Mouse (Mus musculus): Measurements from ENCODE around the gene Mark4.

Gene Mark4

DNA sequence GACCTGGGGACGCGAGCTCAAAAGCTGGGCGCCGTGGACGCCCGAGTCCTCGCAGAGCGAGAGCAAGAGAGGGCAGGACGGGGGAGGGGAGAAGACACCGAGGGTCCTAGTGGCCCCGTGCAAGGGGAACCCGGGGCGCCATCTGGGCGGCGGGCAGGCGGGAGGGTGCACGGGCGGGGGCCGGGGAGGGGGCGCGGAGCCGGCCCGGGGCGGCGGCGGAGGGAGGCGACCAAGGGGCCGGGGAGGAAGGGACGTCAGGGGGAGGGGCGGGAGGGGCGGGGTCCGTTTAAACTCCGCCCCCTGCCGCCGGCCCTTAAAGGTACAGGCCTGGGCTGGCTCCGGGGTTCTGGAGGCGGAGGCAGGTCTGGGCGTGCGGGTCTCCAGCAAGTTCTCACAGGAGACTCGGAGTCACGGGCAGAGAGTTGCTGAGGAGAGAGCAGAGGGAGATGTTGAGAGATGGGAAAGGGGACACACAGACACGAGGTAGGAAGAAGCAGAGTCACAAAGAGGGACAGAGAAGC, at the start of gene Mark4:
Gene Mark4, minus strand, starts transcription at position 231 of the 521 bp plus-strand sequence.
- DNase-seq (ENCODE audit: low read depth, low spot score), result peak; percentile 70

DNA sequence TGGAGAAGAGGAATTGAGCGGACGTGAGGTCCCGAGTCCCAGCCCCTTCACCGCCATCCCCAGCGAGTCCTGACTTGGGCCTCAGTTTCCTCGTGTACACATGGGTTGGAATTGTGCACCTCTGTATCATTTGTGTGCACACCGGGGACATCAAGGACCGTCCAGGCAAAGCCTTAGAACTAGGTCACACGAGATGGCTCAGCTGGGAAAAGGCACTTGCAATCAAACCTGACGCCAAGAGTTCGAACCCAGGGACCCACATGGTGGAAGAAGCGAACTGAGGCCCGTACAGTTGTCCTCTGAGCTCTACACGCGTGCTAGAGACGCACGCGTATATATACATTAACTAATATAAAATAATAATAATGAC, 49.0 kb upstream of the Mark4 start:
- DNase-seq (ENCODE audit: low read depth, low spot score), result no peak

- DNase-seq (ENCODE audit: low read depth, low spot score), result no peak
These were observed 48.5 kb upstream of the Mark4 start for GRCm38 (mm10) chr7:19506969-19507611.

DNA sequence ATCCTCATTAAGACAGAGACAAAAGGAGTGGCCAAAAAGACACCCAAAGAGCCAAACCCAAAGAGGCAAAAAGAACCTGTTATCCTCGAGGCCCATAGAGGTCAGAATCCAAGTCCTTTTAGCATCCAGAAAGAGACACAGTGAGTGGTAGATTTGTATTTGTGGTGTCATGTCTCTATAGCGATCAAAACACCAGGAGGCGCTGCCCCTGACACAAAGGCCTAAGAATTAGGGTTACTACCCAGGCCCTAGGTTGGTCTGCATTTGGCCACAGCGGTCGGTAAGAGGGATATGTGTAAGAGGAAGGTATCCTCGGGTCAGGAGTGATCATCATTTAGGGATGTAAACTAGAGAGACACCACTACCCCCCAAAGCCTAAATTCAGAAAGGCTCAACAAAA, 47.7 kb upstream of the Mark4 start:
- DNase-seq (ENCODE audit: low read depth, low spot score), result no peak

- DNase-seq (ENCODE audit: low read depth, low spot score), result no peak
These were observed 45.0 kb upstream of the Mark4 start for GRCm38 (mm10) chr7:19503481-19504068.

DNA sequence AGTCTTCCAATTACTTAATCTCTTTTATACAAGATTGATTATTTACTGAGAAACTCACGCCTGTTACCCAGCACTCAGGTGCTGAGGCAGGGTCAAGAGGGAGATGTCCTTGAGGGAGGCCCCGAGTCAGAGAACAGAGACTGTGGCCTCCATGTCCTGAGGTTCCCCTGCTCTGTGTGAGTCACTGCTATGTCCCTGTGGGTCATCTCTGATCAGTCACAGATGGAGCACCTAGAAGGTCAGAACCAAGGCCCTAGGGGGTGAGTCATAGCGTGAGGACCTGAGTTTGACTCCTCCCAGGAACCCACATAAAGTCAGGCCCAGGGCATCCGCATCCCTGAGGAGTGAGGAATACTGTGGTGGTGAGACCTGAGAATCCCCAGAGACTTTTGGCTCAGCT, 43.0 kb upstream of the Mark4 start:
- no peak for DNase-seq (ENCODE audit: low read depth, low spot score)

- no peak for DNase-seq (ENCODE audit: low read depth, low spot score)
These were observed 42.1 kb upstream of the Mark4 start for GRCm38 (mm10) chr7:19500420-19501363.

DNA sequence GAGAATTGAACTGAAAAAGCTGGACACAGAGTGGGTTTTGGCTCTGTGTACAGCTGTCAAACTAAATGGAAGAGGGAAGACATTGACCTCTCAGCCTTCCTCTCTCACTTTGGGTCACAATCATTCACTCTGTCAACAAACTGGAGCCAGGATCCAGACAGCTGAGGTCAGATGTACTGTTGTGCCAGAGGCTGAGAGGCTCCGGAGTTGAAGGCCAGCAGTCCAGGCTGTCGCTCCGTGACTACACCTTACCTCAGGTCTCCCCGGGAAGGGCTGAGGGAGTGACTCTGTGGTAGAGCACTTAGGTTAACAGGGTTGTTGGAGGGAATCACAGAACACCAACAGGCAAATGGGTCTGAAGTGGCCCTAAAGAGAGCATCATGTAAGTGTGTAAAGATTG, 39.7 kb upstream of the Mark4 start:
- no peak for DNase-seq (ENCODE audit: low read depth, low spot score)

DNA sequence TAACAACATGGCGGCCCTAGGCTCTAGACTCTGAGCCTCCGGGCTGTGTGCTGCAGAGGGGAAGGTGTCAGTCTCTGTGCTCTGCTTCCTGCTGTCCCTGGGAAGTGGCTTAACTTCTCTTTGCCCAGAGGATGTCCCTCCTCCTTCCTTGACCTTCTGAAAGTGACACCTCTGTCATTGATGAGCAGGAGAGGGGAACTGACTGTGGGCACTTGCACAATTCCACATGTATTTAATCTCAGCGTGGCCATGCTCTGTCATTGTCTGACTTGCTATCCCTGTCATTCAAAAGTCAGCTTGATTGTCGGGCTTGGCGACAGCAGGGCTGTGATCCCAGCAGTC, 37.6 kb upstream of the Mark4 start:
- DNase-seq (ENCODE audit: low read depth, low spot score), result no peak

DNA sequence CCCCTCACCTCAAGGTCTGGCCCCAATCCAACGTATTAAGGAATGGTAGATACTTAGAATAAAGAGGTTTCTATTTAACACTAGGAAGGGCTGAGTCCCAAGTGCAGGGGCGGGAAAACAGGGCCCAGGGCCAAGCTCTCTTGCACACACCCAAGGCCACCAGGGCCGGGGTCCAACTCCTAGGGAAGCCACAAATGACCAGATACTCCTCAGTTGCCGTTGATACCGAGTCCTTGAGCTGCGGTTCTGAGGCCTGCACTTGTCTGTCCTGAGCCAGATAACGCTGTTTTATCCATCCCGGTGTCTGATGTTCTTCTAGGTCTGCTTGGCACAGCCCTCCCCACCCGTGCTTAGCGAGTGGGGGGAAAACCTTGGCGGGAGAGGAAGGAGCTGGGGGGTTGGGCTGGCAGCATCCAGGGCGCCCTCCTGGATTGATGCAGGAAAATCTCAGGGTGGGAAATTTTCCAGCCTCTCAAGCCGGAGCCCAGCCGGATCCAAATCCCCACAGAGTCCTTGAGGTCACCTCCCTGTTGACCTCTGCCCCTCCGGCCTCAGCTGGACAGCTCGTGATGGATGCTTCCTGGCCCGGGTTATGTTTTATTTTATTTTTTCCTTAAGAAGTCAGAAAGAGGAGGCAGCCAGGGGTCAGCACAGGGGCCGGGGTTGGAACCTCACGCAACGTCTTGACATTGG, 37.0 kb upstream of the Mark4 start:
- DNase-seq (ENCODE audit: low read depth, low spot score), result no peak

- no peak for DNase-seq (ENCODE audit: low read depth, low spot score)
These were observed 36.3 kb upstream of the Mark4 start for GRCm38 (mm10) chr7:19494751-19495474.

DNA sequence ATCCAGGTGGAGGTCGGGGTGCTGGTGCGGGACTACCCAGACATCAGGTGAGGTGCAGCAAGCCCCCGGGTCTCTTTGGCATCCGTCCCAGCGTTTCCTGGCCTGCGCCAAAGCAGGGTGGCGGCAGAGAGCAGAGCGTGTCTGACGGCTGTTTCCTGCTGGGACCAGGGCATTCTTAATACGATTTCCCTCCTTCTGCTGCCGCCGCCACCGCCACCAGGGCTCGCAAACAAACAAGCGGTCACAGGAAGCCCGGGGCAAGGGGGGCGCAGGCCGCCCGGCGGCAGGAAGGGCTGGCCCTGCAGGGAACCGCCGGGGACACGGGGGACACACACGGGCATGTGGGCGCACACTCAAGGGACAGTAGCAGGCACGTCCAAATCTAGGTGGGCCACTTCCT, 33.1 kb upstream of the Mark4 start:
- DNase-seq (ENCODE audit: low read depth, low spot score), result no peak

GRCm38 (mm10) chr7:19489525-19489924, 30.9 kb upstream of the Mark4 start:
- DNase-seq (ENCODE audit: low read depth, low spot score), result no peak

DNA sequence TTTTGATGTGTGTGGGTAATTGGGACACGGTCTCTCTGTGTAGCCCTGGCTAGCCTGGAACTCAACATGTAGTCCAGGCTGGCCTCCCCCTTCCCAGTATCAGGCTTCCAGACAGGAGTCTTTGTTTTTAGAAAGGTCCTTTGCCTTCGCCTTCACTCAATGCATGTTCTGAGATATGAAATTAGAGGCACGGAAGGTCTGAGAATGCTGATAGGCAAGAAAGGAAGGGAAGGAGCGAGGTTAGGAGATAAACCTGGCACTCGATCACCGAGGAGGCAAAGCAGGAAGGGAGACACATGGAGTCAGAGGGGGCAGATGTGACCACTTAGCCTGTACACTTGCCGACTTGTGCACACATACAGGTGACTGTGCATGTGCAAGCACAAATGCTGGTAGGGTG, 27.9 kb upstream of the Mark4 start:
- no peak for DNase-seq (ENCODE audit: low read depth, low spot score)

DNA sequence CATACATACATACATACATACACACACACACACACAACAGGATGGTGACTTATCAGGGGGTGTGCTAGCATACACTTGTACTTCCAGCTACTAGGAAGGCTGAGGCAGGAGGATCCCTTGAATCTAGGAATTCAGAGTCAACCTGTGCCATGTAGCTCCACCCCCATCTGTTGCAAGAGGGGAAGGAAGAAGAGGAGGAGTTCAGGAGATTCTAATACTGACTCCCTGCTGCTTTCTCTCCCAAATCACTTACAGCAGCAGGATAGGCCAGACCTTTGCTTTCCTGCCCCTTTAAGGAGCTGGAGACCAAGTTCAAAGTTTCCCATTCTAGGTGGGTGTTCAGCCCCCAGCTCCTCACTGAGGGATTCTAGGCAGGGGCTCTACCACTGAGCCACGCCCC, 26.9 kb upstream of the Mark4 start:
- no peak for DNase-seq (ENCODE audit: low read depth, low spot score)

DNA sequence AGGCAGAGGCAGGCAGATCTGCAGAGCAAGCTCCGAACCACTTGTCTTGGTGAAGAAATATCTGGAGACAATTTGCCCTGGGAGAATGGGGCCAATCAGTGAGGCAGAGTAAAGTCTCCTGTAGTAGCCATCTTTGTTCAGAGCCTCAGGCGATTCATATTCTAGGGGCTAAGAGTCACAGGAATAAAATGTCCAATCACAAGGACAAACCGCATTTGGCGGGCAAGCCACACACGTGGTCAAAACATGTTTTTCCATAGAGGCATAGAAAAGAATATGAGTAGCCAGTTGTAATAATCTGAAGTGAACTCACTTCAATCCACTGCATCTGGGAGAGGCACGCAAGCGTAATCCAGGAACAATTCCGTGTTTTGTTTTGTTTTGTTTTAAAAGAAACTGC, 24.7 kb upstream of the Mark4 start:
- no peak for DNase-seq (ENCODE audit: low read depth, low spot score)

- no peak for DNase-seq (ENCODE audit: low read depth, low spot score)
These were observed 19.2 kb upstream of the Mark4 start for GRCm38 (mm10) chr7:19477624-19478384.

GRCm38 (mm10) chr7:19477084-19477483, 18.5 kb upstream of the Mark4 start:
- no peak for DNase-seq (ENCODE audit: low read depth, low spot score)

GRCm38 (mm10) chr7:19473875-19474443, 15.3 kb upstream of the Mark4 start:
- DNase-seq (ENCODE audit: low read depth, low spot score), result peak; percentile 67

DNA sequence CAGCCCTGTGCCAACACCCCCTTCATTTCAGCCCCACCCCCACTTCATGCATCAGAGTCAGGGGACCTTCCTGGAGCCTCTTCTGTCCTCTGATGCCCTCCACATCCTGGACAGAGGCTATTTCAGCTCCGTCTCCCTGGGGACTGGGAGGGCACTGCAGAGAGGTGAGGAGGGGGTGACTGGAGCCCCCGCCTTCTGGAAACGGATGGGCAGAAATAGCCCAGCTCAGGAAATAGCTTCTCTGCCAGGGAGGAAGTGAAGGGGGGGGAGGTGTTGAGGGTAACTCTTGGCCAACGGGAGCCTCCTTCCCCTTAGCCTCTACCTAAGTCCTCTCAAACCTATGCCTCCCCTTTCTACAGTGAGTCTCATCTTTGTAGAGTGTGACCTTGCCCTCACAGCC, 13.8 kb upstream of the Mark4 start:
- DNase-seq (ENCODE audit: low read depth, low spot score), result no peak

Data from brain, embryonic 18.5 days (tissue).